Mouse (Mus musculus): Measurements from ENCODE around the gene Scn2b. TPM values are rescaled to one million over a fixed set of nuclear protein-coding genes. Genes with fewer than 3 reads are reported as not detected.

The Scn2b gene
- total RNA-seq, 1 experiment from 2014 or later = 1.0 TPM

- no peak for ATAC-seq (ENCODE audit: extremely low read depth, insufficient number of reproducible peaks, low FRiP score, poor library complexity, severe bottlenecking)
These were observed 33.4 kb downstream of the Scn2b start for GRCm38 (mm10) chr9:45150933-45151332.

GRCm38 (mm10) chr9:45153361-45153760, 35.8 kb downstream of the Scn2b start:
- ATAC-seq (ENCODE audit: extremely low read depth, insufficient number of reproducible peaks, low FRiP score, poor library complexity, severe bottlenecking) = no peak

GRCm38 (mm10) chr9:45167903-45168302, 50.3 kb downstream of the Scn2b start:
- no peak for ATAC-seq (ENCODE audit: extremely low read depth, insufficient number of reproducible peaks, low FRiP score, poor library complexity, severe bottlenecking)

GRCm38 (mm10) chr9:45170150-45170549, 52.6 kb downstream of the Scn2b start:
- no peak for ATAC-seq (ENCODE audit: extremely low read depth, insufficient number of reproducible peaks, low FRiP score, poor library complexity, severe bottlenecking)

GRCm38 (mm10) chr9:45171073-45171610, 53.6 kb downstream of the Scn2b start:
- ATAC-seq (ENCODE audit: extremely low read depth, insufficient number of reproducible peaks, low FRiP score, poor library complexity, severe bottlenecking) = no peak

GRCm38 (mm10) chr9:45173475-45173874, 55.9 kb downstream of the Scn2b start:
- no peak for ATAC-seq (ENCODE audit: extremely low read depth, insufficient number of reproducible peaks, low FRiP score, poor library complexity, severe bottlenecking)

GRCm38 (mm10) chr9:45179282-45179681, 61.7 kb downstream of the Scn2b start:
- ATAC-seq (ENCODE audit: extremely low read depth, insufficient number of reproducible peaks, low FRiP score, poor library complexity, severe bottlenecking) = no peak

Other genes with a start within 250 kb of the Scn2b start
- 56.5 and 64.5 TPM in 2 replicates for gene Kmt2a, start 236.5 kb upstream of the Scn2b start, total RNA-seq (2017)
- 48.6 and 74.2 TPM in 2 replicates for gene Atp5l, start 197.0 kb upstream of the Scn2b start, total RNA-seq (2017)
- 45.8 and 48.0 TPM in 2 replicates for gene Ube4a, start 152.2 kb upstream of the Scn2b start, total RNA-seq (2017)
- 81.3 and 90.1 TPM in 2 replicates for gene Cd3g, start 137.4 kb upstream of the Scn2b start, total RNA-seq (2017)
- gene Cd3d, start 136.0 kb upstream of the Scn2b start, total RNA-seq (2017) = 18.5 and 21.4 TPM in 2 replicates
- 14.1 and 18.3 TPM in 2 replicates for gene Cd3e, start 108.2 kb upstream of the Scn2b start, total RNA-seq (2017)
- 0.23 and 0.49 TPM in 2 replicates for gene Mpzl2, start 78.0 kb upstream of the Scn2b start, total RNA-seq (2017)
- gene Mpzl3, start 62.6 kb upstream of the Scn2b start, total RNA-seq (2017) = 49.8 and 51.6 TPM in 2 replicates
- 282 and 323 TPM in 2 replicates for gene Jaml, start 38.6 kb upstream of the Scn2b start, total RNA-seq (2017)
- 0.35 and 0.49 TPM in 2 replicates for gene Scn4b, start 20.6 kb downstream of the Scn2b start, total RNA-seq (2017)
- gene BC049352, start 64.2 kb downstream of the Scn2b start, total RNA-seq (2017) = 0.49 and 0.81 TPM in 2 replicates
- 0.70 and 0.74 TPM in 2 replicates for gene Tmprss4, start 86.3 kb downstream of the Scn2b start, total RNA-seq (2017)
- 128 and 129 TPM in 2 replicates for gene Il10ra, start 151.4 kb downstream of the Scn2b start, total RNA-seq (2017)
- gene Tmprss13, start 201.3 kb downstream of the Scn2b start, total RNA-seq (2017) = 0.47 and 0.61 TPM in 2 replicates

Measured in neutrophil, adult 5-6 weeks (primary cell).